Mouse (Mus musculus) liver, embryonic 15.5 days (tissue): ENCODE results near the gene Cnksr2. TPM values are rescaled to one million over a fixed set of nuclear protein-coding genes. Genes with fewer than 3 reads are reported as not detected.

Experiments used
- ATAC-seq: fragments of 200-750 bp; cut with Nextera tagmentation; 2 replicates; pipeline ENCODE4 v1.8.0; 2017; ENCODE audit warnings: moderate number of reproducible peaks, mild to moderate bottlenecking, moderate library complexity; ENCODE audit not compliant: insufficient read depth
- H3K27ac ChIP-seq: fragments of 300-500 bp; sonication (generic); replicated peaks from 2 replicates; pipeline ENCODE4 v1.5.1; 2015; ENCODE audit warnings: mild to moderate bottlenecking, inconsistent platforms
- H3K27me3 ChIP-seq: fragments of 300-500 bp; sonication (generic); 2 replicates; pipeline ENCODE4 v1.6.1; 2015; ENCODE audit warnings: mild to moderate bottlenecking, inconsistent platforms
- H3K36me3 ChIP-seq: fragments of 300-500 bp; sonication (generic); replicated peaks from 2 replicates; pipeline ENCODE4 v1.6.1; 2015; ENCODE audit warnings: moderate library complexity, mild to moderate bottlenecking, inconsistent platforms
- H3K4me1 ChIP-seq: fragments of 300-500 bp; sonication (generic); replicated peaks from 2 replicates; pipeline ENCODE4 v1.6.1; 2015; ENCODE audit warnings: inconsistent platforms
- H3K4me2 ChIP-seq: fragments of 300-500 bp; sonication (generic); 2 replicates; pipeline ENCODE4 v1.6.1; 2015; ENCODE audit warnings: moderate library complexity, mild to moderate bottlenecking, inconsistent platforms
- H3K4me3 ChIP-seq: fragments of 300-500 bp; sonication (generic); replicated peaks from 2 replicates; pipeline ENCODE4 v1.5.1; 2015; ENCODE audit warnings: mild to moderate bottlenecking, inconsistent platforms
- H3K9ac ChIP-seq: fragments of 300-500 bp; sonication (generic); 2 replicates; pipeline ENCODE4 v1.6.1; 2015; ENCODE audit warnings: moderate library complexity, mild to moderate bottlenecking, inconsistent platforms
- H3K9me3 ChIP-seq: fragments of 300-500 bp; sonication (generic); replicated peaks from 2 replicates; pipeline ENCODE4 v1.6.1; 2016; ENCODE audit warnings: inconsistent platforms
- WGBS: fragments of 180-500 bp; shearing (Covaris S2); methylation state at CpG from one replicate; pipeline ENCODE4 v1.1.7; 2015; ENCODE audit warnings: mixed read lengths; ENCODE audit not compliant: insufficient replicate concordance; 5-methylcytosine and 5-hydroxymethylcytosine counted together
- polyA plus RNA-seq: library from polyadenylated mRNA; unstranded; fragments of >200 nt; fragmentation: Nextera tagmentation; extraction: Ambion mirVana; gene quantifications from 2 replicates; pipeline ENCODE4 v1.2.1, GENCODE M21; 2015

The Cnksr2 gene
- 0.02 and 0.03 TPM in 2 replicates for polyA plus RNA-seq

DNA sequence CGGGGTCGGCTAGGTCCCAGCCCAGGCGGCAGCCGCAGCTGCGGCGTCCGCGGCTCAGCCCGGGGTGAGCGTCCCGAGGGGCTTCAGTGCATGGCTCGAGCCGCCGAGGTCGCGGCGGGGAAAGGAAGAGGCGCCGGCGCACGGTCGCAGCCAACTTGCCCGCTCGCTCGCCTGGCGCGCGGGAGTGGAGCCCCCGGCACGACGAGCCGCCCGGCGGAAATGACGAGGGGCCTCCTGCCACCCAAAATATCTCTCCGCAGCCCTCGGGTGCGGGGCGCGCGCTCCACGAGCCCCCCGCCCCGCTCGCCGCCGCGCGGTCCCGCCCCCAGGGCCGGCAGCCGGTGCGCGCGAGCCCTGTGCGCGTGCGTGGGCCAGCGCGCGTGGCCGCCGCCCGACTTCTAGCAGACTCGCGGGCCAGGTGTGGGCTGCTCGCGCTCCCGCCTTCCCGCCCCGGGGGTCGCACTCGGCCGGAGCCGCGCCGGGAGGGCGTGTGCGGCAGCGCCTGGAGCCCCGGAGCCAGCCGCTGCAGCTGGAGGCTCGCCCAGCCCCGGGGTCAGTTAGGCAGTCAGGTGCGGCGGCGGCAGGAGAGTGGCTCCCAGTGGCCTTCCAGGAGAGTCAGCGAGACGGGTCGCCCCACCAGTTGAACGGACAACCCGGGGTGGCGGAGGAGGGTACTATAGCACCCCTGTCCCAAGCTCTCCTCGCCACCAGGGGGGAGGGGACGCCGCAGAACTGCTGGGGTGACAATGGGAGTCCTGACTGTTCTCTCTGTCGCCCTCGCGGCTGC, at the start of gene Cnksr2:
Cnksr2 (minus strand) TSS at position 238 of the 787 bp plus-strand sequence.
- Histone ChIP-seq H3K4me3 (peak within 1 kb of the TSS; percentile 47), H3K27ac (no peak within 1 kb of the TSS), H3K27me3 (peaks cover 38% of the 10 kb centered on the region), H3K9ac (no peak within 1 kb of the TSS), H3K9me3 (no peaks in the 10 kb centered on the region), H3K4me1 (no peaks in the 10 kb centered on the region), H3K4me2 (peak within 1 kb of the TSS; percentile 63), H3K36me3 (no peaks in the 10 kb centered on the region)
- ATAC-seq, result 0 out of 2 replicates have a peak, but pooled peaks have one; percentile 25
- WGBS, result 17% methylated on average over 68 of the region's 99 CpGs

DNA sequence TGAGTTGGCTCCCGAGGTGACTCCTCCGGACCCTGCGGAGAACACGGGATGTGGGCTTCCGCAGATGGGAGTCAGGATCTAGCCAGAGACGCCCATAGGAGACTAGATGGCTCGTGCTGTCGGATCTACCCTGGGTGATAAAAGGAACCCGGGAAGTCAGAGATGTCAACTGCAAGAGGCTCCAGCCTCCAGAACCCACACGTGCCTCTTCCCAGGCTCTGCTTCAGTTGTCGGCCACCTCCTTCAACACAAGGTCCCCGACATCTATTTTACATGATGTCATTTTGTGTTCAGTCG, 698 bp upstream of the Cnksr2 start:
- no peak for ATAC-seq
- no peaks in the 10 kb centered on the region for H3K4me1 ChIP-seq
- no peaks in the 10 kb centered on the region for H3K9me3 ChIP-seq
- peak overlapping the region; percentile 63 for H3K4me2 ChIP-seq
- peak overlapping the region; percentile 47; the same call in 1 of the 2 replicates for H3K4me3 ChIP-seq
- no peak overlapping the region for H3K27ac ChIP-seq
- WGBS, result 26% methylated on average over 13 of the region's 13 CpGs
- no peak overlapping the region for H3K9ac ChIP-seq
- no peaks in the 10 kb centered on the region for H3K36me3 ChIP-seq
- H3K27me3 ChIP-seq, result peaks cover 38% of the 10 kb centered on the region

DNA sequence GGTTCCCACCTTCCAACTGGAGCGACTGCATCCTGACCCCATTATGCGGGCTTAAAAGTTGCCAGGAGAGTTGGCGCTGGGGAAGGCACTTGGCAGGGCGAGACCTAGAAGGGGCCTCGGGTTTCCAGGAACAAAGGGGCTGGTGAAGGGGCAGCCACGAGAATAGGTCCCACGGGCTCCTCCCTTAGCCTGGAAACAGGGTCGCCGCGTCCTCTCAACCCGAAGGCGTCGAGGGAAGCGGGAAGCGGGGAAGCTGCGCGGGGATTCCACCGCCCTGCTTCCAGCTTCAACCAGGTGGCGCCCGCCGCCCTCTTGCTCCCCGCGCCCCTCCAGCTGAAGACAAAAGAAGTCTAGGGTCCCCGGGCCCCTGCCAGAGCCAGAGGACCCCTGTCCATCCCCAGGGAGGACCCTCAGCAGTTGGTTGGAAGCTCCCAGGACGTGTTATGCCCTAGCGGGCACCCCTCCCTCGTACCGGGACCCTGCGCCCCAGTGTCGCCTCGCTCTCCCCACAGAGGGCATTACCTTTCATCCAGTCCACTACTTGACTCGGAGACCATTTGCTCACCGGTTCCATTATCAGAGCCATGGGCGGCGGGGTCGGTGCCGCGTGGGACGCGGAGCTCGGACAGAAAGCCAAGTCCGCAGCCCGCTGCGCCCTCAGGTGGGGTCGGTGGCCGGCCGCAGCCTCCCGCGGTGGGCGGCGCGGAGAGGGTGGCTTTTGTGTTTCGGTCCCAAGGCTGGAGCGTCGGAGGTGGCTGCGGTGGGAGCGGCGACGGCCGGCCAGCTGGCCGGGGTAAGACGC, 638 bp downstream of the Cnksr2 start:
- no peak overlapping the region for H3K9ac ChIP-seq
- no peaks in the 10 kb centered on the region for H3K4me1 ChIP-seq
- H3K27me3 ChIP-seq, result peaks cover 38% of the 10 kb centered on the region
- ATAC-seq, result no peak
- H3K4me3 ChIP-seq, result peak overlapping the region; percentile 47
- H3K9me3 ChIP-seq, result no peaks in the 10 kb centered on the region
- WGBS, result 21% methylated on average over 60 of the region's 62 CpGs
- peak overlapping the region; percentile 63 for H3K4me2 ChIP-seq
- no peak overlapping the region for H3K27ac ChIP-seq
- H3K36me3 ChIP-seq, result no peaks in the 10 kb centered on the region

DNA sequence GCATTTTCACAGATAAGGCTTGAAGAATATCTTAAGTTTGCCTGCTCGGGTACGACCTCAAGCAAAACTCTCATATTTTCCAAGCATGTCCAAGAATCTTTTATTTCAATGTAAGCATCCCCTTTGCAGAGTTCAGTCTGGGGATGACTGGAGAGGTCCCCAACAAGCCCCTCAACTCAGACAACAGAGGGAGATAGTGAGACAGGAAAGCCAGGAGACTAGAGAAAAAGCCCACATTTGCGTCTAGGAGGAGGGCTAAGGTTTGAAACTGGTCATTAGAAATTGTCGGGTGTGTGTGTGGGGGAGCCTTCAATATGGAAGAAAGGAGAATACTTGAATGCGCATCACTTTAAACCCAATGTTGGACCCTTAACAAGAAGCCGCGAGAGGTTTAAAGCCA, 1.4 kb downstream of the Cnksr2 start:
- ATAC-seq, result no peak
- Histone ChIP-seq H3K4me2 (no peak overlapping the region), H3K9me3 (no peaks in the 10 kb centered on the region), H3K27ac (no peak overlapping the region), H3K4me3 (no peak overlapping the region), H3K27me3 (peaks cover 38% of the 10 kb centered on the region), H3K9ac (no peak overlapping the region), H3K36me3 (no peaks in the 10 kb centered on the region), H3K4me1 (no peaks in the 10 kb centered on the region)
- WGBS, result 20% methylated on average over 7 of the region's 7 CpGs

DNA sequence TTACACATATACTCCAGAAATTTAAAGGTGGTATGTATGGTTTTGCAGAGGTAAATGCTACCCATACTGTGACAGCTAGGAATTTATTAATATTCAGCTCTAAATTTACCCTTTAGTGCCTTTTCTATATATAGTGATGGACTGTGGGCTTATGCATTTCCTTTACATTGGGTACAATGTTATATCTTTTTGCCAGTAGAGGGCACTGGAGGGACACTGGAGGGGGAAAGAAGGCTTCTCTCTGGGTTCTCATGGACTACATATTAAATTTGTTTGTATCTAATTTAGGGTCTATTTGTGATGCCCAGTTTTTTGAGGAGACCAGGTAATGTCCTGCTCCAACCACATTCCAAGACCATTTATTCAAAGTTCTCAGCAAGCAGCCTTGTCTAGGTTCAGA, 91.4 kb downstream of the Cnksr2 start:
- Histone ChIP-seq H3K4me3 (no peak overlapping the region), H3K9ac (no peak overlapping the region), H3K27me3 (no peaks in the 10 kb centered on the region), H3K36me3 (no peaks in the 10 kb centered on the region), H3K9me3 (no peaks in the 10 kb centered on the region), H3K4me1 (no peaks in the 10 kb centered on the region), H3K27ac (no peak overlapping the region), H3K4me2 (no peak overlapping the region)
- ATAC-seq, result no peak

DNA sequence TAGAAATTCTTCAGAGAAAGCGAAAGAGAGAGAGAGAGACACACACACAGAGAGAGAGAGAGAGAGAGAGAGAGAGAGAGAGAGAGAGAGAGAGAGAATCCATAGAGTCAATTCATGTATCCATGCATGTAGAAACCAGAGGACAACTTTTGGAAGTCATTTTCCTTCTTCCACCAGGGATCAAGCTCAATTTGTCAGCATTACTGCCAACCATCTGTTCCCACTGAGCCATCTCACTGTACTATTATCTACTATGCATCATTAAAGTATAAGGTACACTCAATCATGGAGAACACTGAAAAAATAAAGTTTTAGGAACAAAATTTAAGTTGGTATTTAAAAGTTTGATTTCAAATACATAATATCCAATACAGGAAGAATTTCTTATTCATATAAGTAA, 93.8 kb downstream of the Cnksr2 start:
- Histone ChIP-seq H3K4me1 (no peaks in the 10 kb centered on the region), H3K9me3 (no peaks in the 10 kb centered on the region), H3K27me3 (no peaks in the 10 kb centered on the region), H3K27ac (no peak overlapping the region), H3K36me3 (no peaks in the 10 kb centered on the region), H3K4me2 (no peak overlapping the region), H3K9ac (no peak overlapping the region), H3K4me3 (no peak overlapping the region)
- 62% methylated on average over 1 of the region's 1 CpGs for WGBS
- no peak for ATAC-seq

DNA sequence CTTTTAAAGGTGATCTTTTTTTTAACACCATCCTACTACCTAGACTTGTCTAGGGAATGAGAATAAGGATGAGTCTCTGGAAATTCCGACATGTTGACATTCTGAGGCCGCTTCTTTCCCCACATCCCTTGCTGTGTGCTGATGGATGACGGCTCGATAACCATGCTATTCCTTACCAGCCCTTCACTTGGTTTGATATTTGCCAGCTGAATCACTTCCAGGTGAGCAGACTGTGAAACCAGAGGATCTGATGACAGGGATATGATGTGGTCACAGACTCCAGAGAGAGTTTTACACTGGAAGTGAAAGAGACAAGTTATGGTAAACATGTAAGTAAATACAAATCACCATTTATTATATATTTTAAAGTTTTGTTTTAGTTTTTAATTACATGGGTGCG, 98.0 kb downstream of the Cnksr2 start:
- no peak for ATAC-seq
- H3K27me3 ChIP-seq, result no peaks in the 10 kb centered on the region
- H3K36me3 ChIP-seq, result no peaks in the 10 kb centered on the region
- 62% methylated on average over 5 of the region's 5 CpGs for WGBS
- no peak overlapping the region for H3K27ac ChIP-seq
- H3K9ac ChIP-seq, result no peak overlapping the region
- H3K4me1 ChIP-seq, result no peaks in the 10 kb centered on the region
- no peaks in the 10 kb centered on the region for H3K9me3 ChIP-seq
- no peak overlapping the region for H3K4me2 ChIP-seq
- H3K4me3 ChIP-seq, result no peak overlapping the region

DNA sequence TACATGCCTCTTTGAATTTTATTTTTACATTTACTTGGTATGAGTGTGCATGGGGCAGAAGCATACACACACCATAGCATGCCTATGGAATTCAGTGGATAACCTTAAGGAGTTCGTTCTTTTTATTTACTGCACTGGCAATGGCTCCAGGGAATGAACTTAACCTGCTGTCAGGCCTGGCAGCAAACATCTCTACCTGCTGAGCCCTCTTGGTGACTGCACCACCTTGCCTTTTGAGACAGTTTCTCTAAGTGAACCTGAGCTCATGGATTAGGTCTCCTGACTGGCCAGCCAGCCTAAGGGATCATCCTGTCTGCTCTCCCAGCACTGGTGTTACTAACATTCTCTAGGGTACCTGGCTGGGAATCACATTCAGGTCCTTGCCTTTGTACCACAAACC, 106.5 kb downstream of the Cnksr2 start:
- H3K36me3 ChIP-seq, result no peaks in the 10 kb centered on the region
- no peaks in the 10 kb centered on the region for H3K4me1 ChIP-seq
- H3K9ac ChIP-seq, result no peak overlapping the region
- no peak overlapping the region for H3K27ac ChIP-seq
- no peak for ATAC-seq
- no peaks in the 10 kb centered on the region for H3K9me3 ChIP-seq
- no peaks in the 10 kb centered on the region for H3K27me3 ChIP-seq
- WGBS, result 50% methylated on average over 1 of the region's 1 CpGs
- H3K4me2 ChIP-seq, result no peak overlapping the region
- no peak overlapping the region for H3K4me3 ChIP-seq

DNA sequence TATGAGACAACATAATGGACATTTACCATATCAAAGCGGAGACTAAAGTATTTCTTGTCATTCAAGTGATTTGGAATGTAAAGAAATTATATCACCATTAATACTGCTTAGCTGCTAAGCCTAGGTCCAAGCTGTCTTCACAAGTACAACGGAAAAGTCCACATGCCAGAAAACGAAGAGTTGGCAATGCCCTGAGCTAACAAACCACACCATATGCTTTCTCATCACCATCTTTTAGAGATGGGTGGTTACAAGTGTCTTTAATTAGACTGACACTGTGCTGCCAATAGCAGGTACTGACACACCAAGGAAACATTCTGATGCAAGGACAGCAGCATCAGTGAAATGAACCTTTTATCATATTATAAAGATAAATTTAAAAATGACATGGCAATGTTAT, 123.0 kb downstream of the Cnksr2 start:
- Histone ChIP-seq H3K4me2 (no peak overlapping the region), H3K27me3 (no peaks in the 10 kb centered on the region), H3K36me3 (no peaks in the 10 kb centered on the region), H3K9me3 (no peaks in the 10 kb centered on the region), H3K4me3 (no peak overlapping the region), H3K4me1 (no peaks in the 10 kb centered on the region), H3K27ac (no peak overlapping the region), H3K9ac (no peak overlapping the region)
- 45% methylated on average over 3 of the region's 3 CpGs for WGBS
- ATAC-seq, result no peak

DNA sequence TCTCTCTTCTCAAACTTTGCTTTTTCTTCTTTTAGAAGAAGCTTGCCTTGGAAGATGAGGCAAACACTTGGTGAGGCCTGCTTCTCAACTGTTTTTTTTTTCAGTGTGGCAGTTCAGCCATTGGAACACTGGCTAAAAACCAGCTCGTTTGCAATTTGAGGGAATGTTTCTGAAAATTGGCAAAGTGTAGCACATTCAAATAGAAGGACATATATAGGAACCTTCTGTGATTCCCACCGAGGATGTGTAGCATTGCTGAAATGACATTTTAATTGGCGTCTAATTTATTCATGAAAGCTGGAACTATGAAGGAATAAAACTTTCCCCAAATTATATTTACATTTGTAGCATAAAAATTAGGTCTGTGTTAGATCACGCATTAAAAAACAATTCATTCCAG, 213.1 kb downstream of the Cnksr2 start:
- WGBS, result 56% methylated on average over 4 of the region's 4 CpGs
- ATAC-seq, result no peak
- H3K4me2 ChIP-seq, result no peak overlapping the region
- H3K4me1 ChIP-seq, result no peaks in the 10 kb centered on the region
- H3K27me3 ChIP-seq, result no peaks in the 10 kb centered on the region
- H3K27ac ChIP-seq, result no peak overlapping the region
- no peaks in the 10 kb centered on the region for H3K9me3 ChIP-seq
- no peak overlapping the region for H3K4me3 ChIP-seq
- H3K9ac ChIP-seq, result no peak overlapping the region
- H3K36me3 ChIP-seq, result no peaks in the 10 kb centered on the region

DNA sequence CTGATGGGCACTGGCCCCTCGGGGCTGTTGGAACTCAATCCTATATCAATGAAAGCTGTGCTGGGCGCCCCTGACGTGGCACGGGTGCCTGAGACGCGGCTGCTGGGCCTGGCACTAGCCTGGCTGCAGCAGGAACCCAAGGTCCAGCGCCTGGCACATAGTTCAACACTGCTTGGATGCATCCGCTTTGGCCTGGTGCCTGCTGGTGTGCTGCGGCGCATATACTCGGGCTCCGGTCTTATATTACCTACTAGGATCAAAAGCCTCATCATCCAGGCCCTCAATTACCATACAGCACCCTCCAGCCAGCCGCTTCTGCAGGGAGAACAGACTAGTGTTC, 224.2 kb downstream of the Cnksr2 start:
- H3K4me1 ChIP-seq, result no peaks in the 10 kb centered on the region
- no peaks in the 10 kb centered on the region for H3K9me3 ChIP-seq
- WGBS, result 75% methylated on average over 13 of the region's 13 CpGs
- no peak for ATAC-seq
- H3K36me3 ChIP-seq, result no peaks in the 10 kb centered on the region
- no peak overlapping the region for H3K9ac ChIP-seq
- H3K4me2 ChIP-seq, result no peak overlapping the region
- H3K4me3 ChIP-seq, result no peak overlapping the region
- no peak overlapping the region for H3K27ac ChIP-seq
- no peaks in the 10 kb centered on the region for H3K27me3 ChIP-seq
